Mouse (Mus musculus): ENCODE measurements around the gene Arhgap33. TPM values are rescaled to one million over a fixed set of nuclear protein-coding genes. Genes with fewer than 3 reads are reported as not detected.

The Arhgap33 gene
- total RNA-seq, 1 experiment from 2014 or later = 0.70 TPM

DNA sequence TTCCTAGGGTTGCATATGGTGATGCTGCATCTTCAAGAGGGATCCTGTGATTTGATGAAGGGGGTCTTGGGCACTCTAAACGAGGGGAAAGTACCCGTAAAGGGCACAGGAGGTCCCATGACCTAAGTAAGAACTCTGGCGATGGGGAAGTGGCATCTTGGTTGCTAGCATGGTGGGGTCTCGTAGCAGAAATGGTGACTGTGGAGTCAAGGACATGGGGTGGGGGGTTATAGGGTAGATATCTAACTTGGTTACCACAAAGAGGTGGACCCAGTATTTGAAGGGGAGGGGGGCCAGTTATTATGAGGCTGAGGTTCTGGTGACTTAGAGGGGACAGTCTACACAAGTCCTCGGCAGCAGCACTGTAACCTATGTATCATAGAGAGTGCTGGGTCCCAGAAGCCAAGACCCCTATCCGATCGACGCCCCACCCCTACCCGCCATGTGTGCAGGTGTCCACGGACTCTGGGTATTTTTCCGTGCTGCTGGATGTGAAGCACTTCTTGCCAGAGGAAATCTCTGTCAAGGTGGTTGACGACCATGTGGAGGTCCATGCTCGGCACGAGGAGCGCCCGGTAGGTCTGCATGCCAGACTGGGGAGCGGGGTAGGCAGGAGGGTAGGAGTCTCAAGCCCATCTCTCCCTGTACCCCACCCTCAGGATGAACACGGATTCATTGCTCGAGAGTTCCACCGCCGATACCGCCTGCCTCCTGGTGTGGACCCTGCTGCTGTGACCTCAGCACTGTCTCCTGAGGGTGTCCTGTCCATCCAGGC lies 19.1 kb upstream of the Arhgap33 start:
- no peak for ATAC-seq (ENCODE audit: extremely low read depth, insufficient number of reproducible peaks, low FRiP score, poor library complexity, severe bottlenecking)

GRCm38 (mm10) chr7:30553021-30553589 lies 18.2 kb upstream of the Arhgap33 start:
- ATAC-seq (ENCODE audit: extremely low read depth, insufficient number of reproducible peaks, low FRiP score, poor library complexity, severe bottlenecking) = no peak

DNA sequence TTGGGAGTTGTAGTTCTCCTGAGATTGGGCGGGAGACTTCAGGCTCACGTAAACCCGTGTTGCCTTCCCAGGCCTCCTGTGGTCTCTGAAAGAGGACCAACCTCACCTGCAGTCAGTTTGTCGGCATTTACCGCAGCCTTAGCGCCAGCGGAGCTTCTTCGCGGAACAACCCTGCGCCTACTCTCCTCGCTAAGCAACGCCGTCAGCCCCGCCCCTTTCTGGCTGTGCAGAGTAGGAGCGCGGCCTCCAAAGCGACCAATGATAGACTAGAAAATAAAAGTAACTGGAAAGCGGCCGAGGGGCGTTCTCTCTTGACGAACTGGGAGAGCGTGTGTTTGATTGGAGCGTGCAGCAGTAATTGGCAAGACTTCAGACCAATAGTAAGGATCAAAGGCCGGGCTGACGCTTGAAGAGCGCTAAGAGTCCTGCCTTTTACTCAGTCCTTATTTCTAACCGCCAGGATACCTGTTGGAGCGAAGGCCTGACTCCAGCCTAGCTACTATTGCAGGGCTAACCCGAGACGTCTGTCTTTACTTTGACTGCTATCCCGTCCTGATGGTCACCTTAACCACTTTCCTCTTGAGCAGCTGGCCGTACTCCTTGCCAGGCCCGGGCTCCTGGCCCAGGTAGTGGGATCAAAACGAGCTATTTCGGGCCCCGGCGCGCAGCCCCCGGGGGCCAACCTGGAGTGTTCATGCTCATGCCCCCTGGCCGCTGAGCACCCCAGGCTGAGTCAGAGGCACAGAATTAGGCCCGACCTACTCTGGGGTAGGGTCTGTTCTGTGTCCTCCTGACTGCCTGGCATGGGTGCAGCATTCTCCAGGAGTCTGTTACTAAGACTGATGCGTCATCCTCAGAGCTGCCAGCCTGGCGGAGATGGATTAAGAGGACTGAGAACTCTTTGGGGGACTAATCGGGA lies 17.5 kb upstream of the Arhgap33 start, which contains the start of the genes Hspb6 and Proser3:
TSS of gene Hspb6 (plus strand) at position 77 of the 919 bp plus-strand sequence.
TSS of gene Proser3 (minus strand) at position 198 of the 919 bp plus-strand sequence.
- ATAC-seq (ENCODE audit: extremely low read depth, insufficient number of reproducible peaks, low FRiP score, poor library complexity, severe bottlenecking) = peak; percentile 95

DNA sequence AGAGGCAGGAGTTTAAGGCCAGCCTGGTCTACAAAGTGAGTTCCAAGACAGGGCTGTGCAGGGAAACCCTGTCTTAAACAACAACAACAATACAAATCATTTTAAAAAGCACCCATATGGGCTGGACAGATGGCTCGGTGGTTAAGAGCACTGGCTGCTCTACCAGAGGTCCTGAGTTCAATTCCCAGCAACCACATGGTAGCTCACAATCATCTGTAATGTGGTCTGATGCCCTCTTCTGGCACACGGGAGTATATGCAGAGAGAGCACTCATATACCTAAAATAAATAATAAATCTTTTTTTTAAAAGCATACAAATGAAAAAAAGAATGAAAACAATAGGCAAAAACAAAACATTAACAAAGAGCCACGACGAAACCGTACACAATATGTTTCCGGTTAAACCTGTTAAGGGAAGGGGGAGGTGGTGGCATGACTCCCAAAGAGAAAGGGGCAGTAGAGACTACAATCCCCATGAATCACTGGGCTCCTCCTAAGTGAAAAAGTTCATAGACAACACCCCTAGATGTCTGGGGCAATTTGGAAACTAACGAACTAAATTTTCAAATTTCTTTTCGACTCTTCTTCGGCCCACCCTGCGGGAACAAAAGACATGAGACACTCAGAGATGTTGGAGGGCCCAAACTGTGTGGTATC lies 16.7 kb upstream of the Arhgap33 start:
- ATAC-seq (ENCODE audit: extremely low read depth, insufficient number of reproducible peaks, low FRiP score, poor library complexity, severe bottlenecking) = peak; percentile 46

DNA sequence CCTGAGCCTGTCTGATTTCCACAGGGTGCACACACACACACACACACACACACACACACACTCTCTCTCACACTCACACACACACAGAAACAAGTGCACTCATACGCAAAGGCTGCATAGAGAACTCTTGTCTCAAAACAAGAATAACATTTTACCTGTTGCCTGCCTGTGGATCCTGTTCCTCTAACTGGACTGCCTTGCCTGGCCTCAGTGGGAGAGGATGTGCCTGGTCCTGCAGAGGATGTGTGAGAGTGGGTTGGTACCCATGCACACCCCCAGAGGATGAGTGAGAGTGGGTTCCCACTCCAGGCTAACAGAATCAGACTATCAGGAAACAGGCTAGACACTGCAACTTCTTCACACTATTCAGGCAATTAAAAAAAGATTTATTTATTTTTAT lies 15.7 kb upstream of the Arhgap33 start:
- no peak for ATAC-seq (ENCODE audit: extremely low read depth, insufficient number of reproducible peaks, low FRiP score, poor library complexity, severe bottlenecking)

DNA sequence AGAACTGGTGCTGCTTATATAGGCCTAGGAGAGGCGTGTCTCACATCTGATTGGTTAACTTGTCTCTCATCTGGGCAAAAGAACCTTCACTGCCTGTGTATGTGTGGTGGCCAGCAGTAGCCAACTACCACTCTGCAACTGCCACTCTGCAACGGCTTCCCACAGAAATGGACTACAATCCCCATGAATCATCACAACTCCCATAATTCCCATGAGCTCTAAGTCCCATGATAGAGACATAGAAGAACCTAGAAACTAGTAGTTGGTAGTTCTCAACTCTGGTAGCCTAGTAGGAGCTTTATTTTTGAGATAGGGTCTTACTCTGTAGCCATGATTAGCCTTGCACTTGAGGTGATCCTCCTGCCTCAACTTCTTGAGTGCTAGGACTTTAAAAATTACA lies 15.0 kb upstream of the Arhgap33 start:
- ATAC-seq (ENCODE audit: extremely low read depth, insufficient number of reproducible peaks, low FRiP score, poor library complexity, severe bottlenecking) = no peak

GRCm38 (mm10) chr7:30544327-30544726 lies 9.5 kb upstream of the Arhgap33 start:
- no peak for ATAC-seq (ENCODE audit: extremely low read depth, insufficient number of reproducible peaks, low FRiP score, poor library complexity, severe bottlenecking)

- ATAC-seq (ENCODE audit: extremely low read depth, insufficient number of reproducible peaks, low FRiP score, poor library complexity, severe bottlenecking) = no peak
Measured at GRCm38 (mm10) chr7:30540572-30540971, 5.7 kb upstream of the Arhgap33 start.

DNA sequence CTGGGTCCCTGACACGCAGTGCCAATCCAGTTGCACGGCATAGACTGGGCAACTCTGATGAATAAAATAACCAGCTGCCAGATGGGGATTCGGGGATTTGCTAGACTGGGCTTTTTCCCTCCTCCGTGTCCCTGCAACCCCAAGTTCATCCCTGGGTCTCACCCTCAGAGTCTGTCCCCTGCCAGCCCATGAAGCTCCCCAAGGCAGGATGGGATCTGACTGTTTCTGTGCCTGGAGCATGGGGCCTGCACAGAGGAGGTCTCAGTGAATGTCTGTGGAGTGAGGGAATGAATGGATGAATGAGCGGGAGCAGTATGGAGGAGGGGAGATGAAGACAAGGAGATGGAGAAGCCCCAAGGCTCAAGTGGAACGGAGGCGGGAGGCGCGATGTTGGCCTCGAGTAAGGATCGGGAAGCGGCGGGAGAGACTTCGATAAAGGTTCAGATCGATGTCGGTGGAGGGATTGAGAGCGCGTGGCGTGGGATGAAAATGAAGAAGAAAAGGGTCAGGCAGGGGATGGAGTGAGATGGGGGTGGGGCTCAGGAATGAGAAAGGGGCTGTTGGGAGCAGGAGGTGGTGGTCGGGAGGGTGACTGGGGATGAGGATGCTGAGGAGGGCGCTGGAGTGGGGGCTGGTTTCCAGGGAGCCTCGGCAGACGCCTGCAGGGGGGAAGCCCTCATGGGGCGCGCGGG lies 773 bp downstream of the Arhgap33 start:
- no peak for ATAC-seq (ENCODE audit: extremely low read depth, insufficient number of reproducible peaks, low FRiP score, poor library complexity, severe bottlenecking)

- ATAC-seq (ENCODE audit: extremely low read depth, insufficient number of reproducible peaks, low FRiP score, poor library complexity, severe bottlenecking) = no peak
Measured at GRCm38 (mm10) chr7:30532931-30533330, 1.9 kb downstream of the Arhgap33 start.

DNA sequence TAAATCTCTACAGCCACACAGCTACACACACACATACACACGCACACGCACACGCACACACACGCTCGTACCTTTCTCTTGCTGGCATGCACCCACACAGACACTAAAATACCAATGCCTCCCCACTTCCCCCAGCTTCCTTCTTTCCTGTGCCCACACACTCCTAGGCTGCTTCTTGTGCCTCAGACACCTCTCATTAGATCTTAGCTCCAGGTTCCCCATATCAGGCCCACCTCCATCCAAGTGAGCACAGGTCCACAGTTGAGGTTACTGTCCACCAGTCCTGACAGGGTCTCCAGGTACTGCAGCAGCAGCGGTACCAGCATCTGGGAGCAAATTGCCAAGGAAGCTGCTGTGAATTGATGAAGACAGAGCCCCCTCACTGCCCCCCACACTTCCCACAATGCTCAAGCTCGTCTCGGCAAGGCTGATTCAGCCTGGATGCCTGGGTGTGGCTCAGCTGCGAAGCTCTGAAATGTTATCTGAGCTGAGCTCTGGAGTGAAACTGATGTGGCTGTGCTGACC lies 3.5 kb downstream of the Arhgap33 start:
- no peak for ATAC-seq (ENCODE audit: extremely low read depth, insufficient number of reproducible peaks, low FRiP score, poor library complexity, severe bottlenecking)

DNA sequence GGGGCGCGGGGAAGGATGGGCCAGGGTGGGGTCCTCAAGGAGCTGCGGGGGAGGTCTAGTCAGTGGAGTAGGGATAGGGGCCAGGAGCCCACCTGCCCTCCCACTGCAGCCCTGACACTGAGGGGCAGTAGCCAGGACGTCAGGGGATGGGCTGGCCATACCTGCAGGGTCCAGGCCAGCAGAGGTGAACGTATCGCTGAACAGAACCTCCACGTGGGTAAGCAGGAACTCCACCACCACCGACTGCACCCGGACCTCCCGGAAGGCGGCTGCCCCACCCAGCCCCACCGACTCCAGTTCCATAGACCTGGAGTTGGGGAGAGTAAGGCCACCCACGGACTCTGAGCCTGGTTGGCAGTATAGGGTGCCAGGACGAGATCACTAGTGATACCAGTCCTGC lies 7.9 kb downstream of the Arhgap33 start:
- ATAC-seq (ENCODE audit: extremely low read depth, insufficient number of reproducible peaks, low FRiP score, poor library complexity, severe bottlenecking) = no peak

GRCm38 (mm10) chr7:30526399-30526798 lies 8.5 kb downstream of the Arhgap33 start:
- no peak for ATAC-seq (ENCODE audit: extremely low read depth, insufficient number of reproducible peaks, low FRiP score, poor library complexity, severe bottlenecking)

DNA sequence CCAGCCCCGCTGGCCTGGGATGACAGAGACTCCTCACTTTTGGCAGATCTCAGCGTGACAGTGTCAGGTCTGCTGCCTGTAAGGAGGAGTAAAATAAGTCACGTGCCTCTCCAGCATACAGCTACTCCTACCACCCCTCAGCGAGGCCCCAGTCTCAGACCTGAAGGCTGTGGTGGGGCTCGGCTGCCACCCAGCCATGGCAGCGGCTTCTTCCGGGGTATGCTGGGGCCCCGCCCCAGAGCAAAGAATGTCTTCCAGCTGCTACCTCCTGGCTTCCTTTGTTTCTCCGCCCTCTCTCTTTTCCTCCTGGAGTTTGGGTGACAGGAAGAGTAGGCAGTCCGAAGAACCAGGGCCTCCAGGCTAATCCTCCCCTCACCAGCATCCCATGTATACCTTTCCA lies 8.9 kb downstream of the Arhgap33 start:
- ATAC-seq (ENCODE audit: extremely low read depth, insufficient number of reproducible peaks, low FRiP score, poor library complexity, severe bottlenecking) = no peak

DNA sequence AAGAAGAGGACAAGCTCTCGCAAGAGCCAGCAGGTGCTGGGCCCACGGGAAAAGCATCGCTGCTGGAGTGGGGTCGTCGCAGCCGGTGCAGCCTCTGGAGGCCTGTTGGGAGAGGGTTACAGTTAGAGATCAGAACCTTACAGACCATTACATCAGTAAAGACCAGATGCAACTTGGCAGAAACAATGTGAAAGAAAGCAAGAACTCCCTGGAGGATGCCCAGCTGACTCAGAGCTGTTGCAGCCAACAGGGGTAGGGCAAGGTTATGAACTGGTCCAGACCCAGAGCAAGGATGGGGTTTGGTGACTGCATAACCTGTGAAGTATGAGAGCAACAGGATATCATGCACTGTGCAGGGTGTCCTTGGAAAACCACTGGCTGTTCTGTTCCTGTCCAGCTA lies 10.4 kb downstream of the Arhgap33 start:
- no peak for ATAC-seq (ENCODE audit: extremely low read depth, insufficient number of reproducible peaks, low FRiP score, poor library complexity, severe bottlenecking)

GRCm38 (mm10) chr7:30522871-30523270 lies 12.0 kb downstream of the Arhgap33 start:
- ATAC-seq (ENCODE audit: extremely low read depth, insufficient number of reproducible peaks, low FRiP score, poor library complexity, severe bottlenecking) = no peak

GRCm38 (mm10) chr7:30520856-30521255 lies 14.0 kb downstream of the Arhgap33 start:
- ATAC-seq (ENCODE audit: extremely low read depth, insufficient number of reproducible peaks, low FRiP score, poor library complexity, severe bottlenecking) = no peak

DNA sequence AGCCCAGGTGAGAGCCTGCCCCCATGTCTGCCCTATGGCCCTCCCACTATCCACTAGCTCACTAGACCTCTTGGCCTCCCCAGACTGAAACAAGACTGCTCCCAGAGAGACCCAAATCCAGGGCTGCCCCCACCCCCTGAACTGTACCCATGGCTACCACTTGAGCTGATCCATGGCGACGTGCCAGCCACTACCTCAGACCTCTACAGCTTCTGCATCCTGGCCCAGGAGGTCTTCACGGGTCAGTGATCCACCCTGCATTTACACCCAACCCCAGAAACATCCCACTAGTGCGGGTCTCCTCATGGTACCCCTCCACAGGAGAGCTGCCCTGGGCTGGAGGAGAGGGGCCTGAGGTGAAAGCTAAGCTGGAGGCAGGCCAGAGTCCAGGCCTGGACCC lies 14.5 kb downstream of the Arhgap33 start:
- ATAC-seq (ENCODE audit: extremely low read depth, insufficient number of reproducible peaks, low FRiP score, poor library complexity, severe bottlenecking) = no peak
